Mouse (Mus musculus): ENCODE measurements around the gene Card9.

- TF ChIP-seq CTCF (IDR thresholded peaks at IDR 0.05; ENCODE audit: low read depth) (no peak), EP300 (IDR thresholded peaks at IDR 0.05; ENCODE audit: low read depth) (no peak)
Measured at GRCm38 (mm10) chr2:26317371-26317770, 43.3 kb downstream of the Card9 start.

Data from heart, postnatal 0 days (tissue).